Mouse (Mus musculus): ENCODE measurements around the gene Nxpe4.

DNA sequence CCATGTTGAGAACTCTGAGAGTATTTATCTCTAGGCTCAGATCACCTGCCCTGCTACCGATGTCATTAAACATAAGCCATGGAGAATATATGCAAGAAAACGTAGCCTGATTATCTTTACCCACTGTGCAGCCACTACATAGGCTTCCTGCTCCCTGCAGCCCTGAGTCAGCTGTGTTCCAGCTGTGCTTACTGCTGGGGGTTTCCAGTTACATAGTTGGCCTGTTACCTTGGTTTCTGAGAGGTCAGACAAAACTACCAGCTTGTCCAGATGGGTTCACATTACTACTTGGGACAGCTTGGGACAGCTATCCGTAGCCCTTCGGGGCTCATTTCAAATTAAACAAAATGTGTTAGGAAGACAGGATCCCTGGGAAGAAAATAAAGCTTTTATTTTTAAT lies 192.3 kb downstream of the Nxpe4 start:
- TF ChIP-seq CTCF (IDR thresholded peaks at IDR 0.05; ENCODE audit: control insufficient read depth, insufficient read depth, low read length) (no peak), POLR2A (IDR thresholded peaks at IDR 0.05; ENCODE audit: borderline replicate concordance, control insufficient read depth, low read depth, low read length) (no peak)

Data from bone marrow, adult 2 months (tissue).